Mouse (Mus musculus): Measurements from ENCODE around the gene Nmrk2. TPM values are rescaled to one million over a fixed set of nuclear protein-coding genes. Genes with fewer than 3 reads are reported as not detected.
"Not testable (repeated sequence)": the region's sequence is repeated elsewhere in the genome, so short reads cannot be mapped to it uniquely, and the experiment has no call there.

Nmrk2 gene
- polyA plus RNA-seq, 1 experiment from 2014 or later = not detected

GRCm38 (mm10) chr10:81184765-81185164, 17.1 kb downstream of the Nmrk2 start:
- Histone ChIP-seq H3K4me2 (ENCODE audit: low read length) (no peak overlapping the region), H3K9ac (ENCODE audit: low read length) (no peak overlapping the region), H3K9me3 (replicated peaks; ENCODE audit: control insufficient read depth, low read length) (no peaks in the 10 kb centered on the region), H3K36me3 (ENCODE audit: control insufficient read depth, insufficient read depth, low read length) (peaks cover 58% of the 10 kb centered on the region), H3K27me3 (replicated peaks; ENCODE audit: control insufficient read depth, insufficient read depth, low read length) (no peaks in the 10 kb centered on the region), H3K4me1 (ENCODE audit: control insufficient read depth, insufficient read depth, low read length) (no peaks in the 10 kb centered on the region), H3K27ac (ENCODE audit: low read depth, low read length) (no peak overlapping the region), H3K4me3 (ENCODE audit: low read depth, low read length) (no peak overlapping the region)
- DNase-seq (ENCODE audit: low spot score) = no peak
- no peak for ATAC-seq
- WGBS = 63% methylated on average over 4 of the region's 4 CpGs

GRCm38 (mm10) chr10:81183805-81184204, 18.0 kb downstream of the Nmrk2 start, which contains the start of gene 4930442H23Rik:
Gene 4930442H23Rik, minus strand, starts transcription at chr10:81183849.
- Histone ChIP-seq H3K4me1 (ENCODE audit: control insufficient read depth, insufficient read depth, low read length) (no peaks in the 10 kb centered on the region), H3K9me3 (replicated peaks; ENCODE audit: control insufficient read depth, low read length) (no peaks in the 10 kb centered on the region), H3K9ac (ENCODE audit: low read length) (peak within 1 kb of the TSS; percentile 78), H3K27ac (ENCODE audit: low read depth, low read length) (peak within 1 kb of the TSS; percentile 86), H3K4me3 (ENCODE audit: low read depth, low read length) (peak within 1 kb of the TSS; percentile 60), H3K27me3 (replicated peaks; ENCODE audit: control insufficient read depth, insufficient read depth, low read length) (no peaks in the 10 kb centered on the region), H3K4me2 (ENCODE audit: low read length) (peak within 1 kb of the TSS; percentile 61), H3K36me3 (ENCODE audit: control insufficient read depth, insufficient read depth, low read length) (peaks cover 65% of the 10 kb centered on the region)
- no peak for DNase-seq (ENCODE audit: low spot score)
- 87% methylated on average over 5 of the region's 5 CpGs for WGBS
- ATAC-seq = no peak

- H3K27ac ChIP-seq (ENCODE audit: low read depth, low read length) = peak within 1 kb of the TSS; percentile 86
Observed at GRCm38 (mm10) chr10:81182336-81183333, 19.2 kb downstream of the Nmrk2 start, which contains the start of gene Dapk3. Gene Dapk3, plus strand, starts transcription at chr10:81183005.

GRCm38 (mm10) chr10:81181860-81182259, 20.0 kb downstream of the Nmrk2 start:
- WGBS = 77% methylated on average over 12 of the region's 12 CpGs
- not testable (repeated sequence) for H3K9ac ChIP-seq (ENCODE audit: low read length); ATAC-seq; H3K4me3 ChIP-seq (ENCODE audit: low read depth, low read length); H3K27me3 ChIP-seq (replicated peaks; ENCODE audit: control insufficient read depth, insufficient read depth, low read length); H3K4me2 ChIP-seq (ENCODE audit: low read length); H3K9me3 ChIP-seq (replicated peaks; ENCODE audit: control insufficient read depth, low read length); H3K4me1 ChIP-seq (ENCODE audit: control insufficient read depth, insufficient read depth, low read length); DNase-seq (ENCODE audit: low spot score)
- Histone ChIP-seq H3K27ac (ENCODE audit: low read depth, low read length) (0 out of 2 replicates have a peak overlapping the region, but pooled peaks have one; percentile 39), H3K36me3 (ENCODE audit: control insufficient read depth, insufficient read depth, low read length) (peaks cover 76% of the 10 kb centered on the region)

More at GRCm38 (mm10) chr10:81182336-81183333, 19.2 kb downstream of the Nmrk2 start, which contains the start of gene Dapk3:
- Histone ChIP-seq H3K4me1 (ENCODE audit: control insufficient read depth, insufficient read depth, low read length) (peaks cover 2% of the 10 kb centered on the region), H3K27me3 (replicated peaks; ENCODE audit: control insufficient read depth, insufficient read depth, low read length) (no peaks in the 10 kb centered on the region), H3K36me3 (ENCODE audit: control insufficient read depth, insufficient read depth, low read length) (peaks cover 77% of the 10 kb centered on the region), H3K4me2 (ENCODE audit: low read length) (peak within 1 kb of the TSS; percentile 61), H3K9ac (ENCODE audit: low read length) (peak within 1 kb of the TSS; percentile 78), H3K9me3 (replicated peaks; ENCODE audit: control insufficient read depth, low read length) (no peaks in the 10 kb centered on the region), H3K4me3 (ENCODE audit: low read depth, low read length) (peak within 1 kb of the TSS; percentile 60)
- ATAC-seq = peak; percentile 94
- peak; percentile 100 for DNase-seq (ENCODE audit: low spot score)
- WGBS = 3% methylated on average over 53 of the region's 53 CpGs

- Histone ChIP-seq H3K9me3 (replicated peaks; ENCODE audit: control insufficient read depth, low read length) (no peaks in the 10 kb centered on the region), H3K27ac (ENCODE audit: low read depth, low read length) (no peak overlapping the region), H3K4me1 (ENCODE audit: control insufficient read depth, insufficient read depth, low read length) (peaks cover 6% of the 10 kb centered on the region), H3K4me3 (ENCODE audit: low read depth, low read length) (no peak overlapping the region), H3K9ac (ENCODE audit: low read length) (no peak overlapping the region), H3K4me2 (ENCODE audit: low read length) (no peak overlapping the region), H3K36me3 (ENCODE audit: control insufficient read depth, insufficient read depth, low read length) (peaks cover 69% of the 10 kb centered on the region), H3K27me3 (replicated peaks; ENCODE audit: control insufficient read depth, insufficient read depth, low read length) (no peaks in the 10 kb centered on the region)
- DNase-seq (ENCODE audit: low spot score) (no peak), ATAC-seq (no peak)
- WGBS = 97% methylated on average over 13 of the region's 13 CpGs
Observed at GRCm38 (mm10) chr10:81180946-81181345, 20.9 kb downstream of the Nmrk2 start.

GRCm38 (mm10) chr10:81179451-81180342, 22.2 kb downstream of the Nmrk2 start:
- Histone ChIP-seq H3K4me1 (ENCODE audit: control insufficient read depth, insufficient read depth, low read length) (peaks cover 12% of the 10 kb centered on the region), H3K4me3 (ENCODE audit: low read depth, low read length) (no peak overlapping the region), H3K27ac (ENCODE audit: low read depth, low read length) (no peak overlapping the region), H3K9me3 (replicated peaks; ENCODE audit: control insufficient read depth, low read length) (no peaks in the 10 kb centered on the region), H3K27me3 (replicated peaks; ENCODE audit: control insufficient read depth, insufficient read depth, low read length) (no peaks in the 10 kb centered on the region), H3K9ac (ENCODE audit: low read length) (no peak overlapping the region), H3K4me2 (ENCODE audit: low read length) (no peak overlapping the region), H3K36me3 (ENCODE audit: control insufficient read depth, insufficient read depth, low read length) (peaks cover 59% of the 10 kb centered on the region)
- ATAC-seq (no peak), DNase-seq (ENCODE audit: low spot score) (no peak)
- WGBS = 90% methylated on average over 32 of the region's 32 CpGs

GRCm38 (mm10) chr10:81178927-81179326, 22.9 kb downstream of the Nmrk2 start:
- no peak overlapping the region for H3K4me2 ChIP-seq (ENCODE audit: low read length)
- ATAC-seq (no peak), DNase-seq (ENCODE audit: low spot score) (no peak)
- H3K4me3 ChIP-seq (ENCODE audit: low read depth, low read length) = no peak overlapping the region
- H3K27me3 ChIP-seq (replicated peaks; ENCODE audit: control insufficient read depth, insufficient read depth, low read length) = no peaks in the 10 kb centered on the region
- 93% methylated on average over 11 of the region's 11 CpGs for WGBS
- no peaks in the 10 kb centered on the region for H3K9me3 ChIP-seq (replicated peaks; ENCODE audit: control insufficient read depth, low read length)
- H3K4me1 ChIP-seq (ENCODE audit: control insufficient read depth, insufficient read depth, low read length) = peaks cover 18% of the 10 kb centered on the region
- peaks cover 52% of the 10 kb centered on the region for H3K36me3 ChIP-seq (ENCODE audit: control insufficient read depth, insufficient read depth, low read length)
- no peak overlapping the region for H3K27ac ChIP-seq (ENCODE audit: low read depth, low read length)
- H3K9ac ChIP-seq (ENCODE audit: low read length) = no peak overlapping the region

- H3K9me3 ChIP-seq (replicated peaks; ENCODE audit: control insufficient read depth, low read length) = no peaks in the 10 kb centered on the region
- ATAC-seq = no peak
- no peak for DNase-seq (ENCODE audit: low spot score)
- H3K36me3 ChIP-seq (ENCODE audit: control insufficient read depth, insufficient read depth, low read length) = peaks cover 52% of the 10 kb centered on the region
- peak overlapping the region; percentile 98 for H3K4me2 ChIP-seq (ENCODE audit: low read length)
- H3K9ac ChIP-seq (ENCODE audit: low read length) = peak overlapping the region; percentile 98
- 73% methylated on average over 14 of the region's 14 CpGs for WGBS
- H3K27me3 ChIP-seq (replicated peaks; ENCODE audit: control insufficient read depth, insufficient read depth, low read length) = no peaks in the 10 kb centered on the region
- peak overlapping the region; percentile 96 for H3K4me3 ChIP-seq (ENCODE audit: low read depth, low read length)
- H3K4me1 ChIP-seq (ENCODE audit: control insufficient read depth, insufficient read depth, low read length) = peaks cover 25% of the 10 kb centered on the region
- 0 out of 2 replicates have a peak overlapping the region, but pooled peaks have one; percentile 9 for H3K27ac ChIP-seq (ENCODE audit: low read depth, low read length)
Observed at GRCm38 (mm10) chr10:81177958-81178712, 23.7 kb downstream of the Nmrk2 start.
